Mouse (Mus musculus) frontal cortex, adult 2 months (tissue): ENCODE data around the gene Med13. TPM values are rescaled to one million over a fixed set of nuclear protein-coding genes. Genes with fewer than 3 reads are reported as not detected.
"Not testable (repeated sequence)": the region's sequence is repeated elsewhere in the genome, so short reads cannot be mapped to it uniquely, and the experiment has no call there.

ENCODE experiments used
- DNase-seq, 2 experiments: peaks; one replicate each; pipeline ENCODE4 v3.0.0; 2022; ENCODE audit warnings: low spot score in 1 of 2; ENCODE audit errors: extremely low spot score in 1 of 2
- polyA plus RNA-seq: library from polyadenylated mRNA; depleted of rRNA; stranded (reverse); fragments of >200 nt; gene quantifications from 2 replicates; pipeline ENCODE4 v1.2.3, GENCODE M21; 2012; rRNA removed

Gene Med13
- polyA plus RNA-seq, 1 experiment, result 22.0 TPM

- not testable (repeated sequence) for DNase-seq
Measured at GRCm38 (mm10) chr11:86314992-86315391, 42.4 kb downstream of the Med13 start.

GRCm38 (mm10) chr11:86310280-86310679 is 47.1 kb downstream of the Med13 start:
- no peak for DNase-seq

- DNase-seq, result not testable (repeated sequence)
Measured at GRCm38 (mm10) chr11:86292201-86292600, 65.2 kb downstream of the Med13 start.

DNA sequence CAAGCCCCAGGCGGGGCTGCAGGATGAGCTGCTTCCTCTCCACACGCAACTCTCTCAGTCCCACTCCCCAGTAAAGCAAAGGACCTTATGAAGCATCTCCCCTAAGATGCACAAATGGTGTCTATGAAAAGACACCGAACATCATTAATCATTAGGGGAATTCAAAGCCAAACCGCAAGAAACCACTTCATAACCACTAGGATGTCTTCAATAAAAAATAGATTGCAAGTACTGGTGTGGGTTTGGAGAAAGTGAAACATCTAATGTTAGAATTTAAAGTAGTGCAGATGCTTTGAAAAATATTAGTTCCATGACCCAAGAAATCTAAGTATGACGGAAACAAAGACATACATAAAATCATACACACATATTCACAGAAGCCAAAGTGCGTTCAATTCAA is 65.7 kb downstream of the Med13 start:
- DNase-seq, result no peak

DNA sequence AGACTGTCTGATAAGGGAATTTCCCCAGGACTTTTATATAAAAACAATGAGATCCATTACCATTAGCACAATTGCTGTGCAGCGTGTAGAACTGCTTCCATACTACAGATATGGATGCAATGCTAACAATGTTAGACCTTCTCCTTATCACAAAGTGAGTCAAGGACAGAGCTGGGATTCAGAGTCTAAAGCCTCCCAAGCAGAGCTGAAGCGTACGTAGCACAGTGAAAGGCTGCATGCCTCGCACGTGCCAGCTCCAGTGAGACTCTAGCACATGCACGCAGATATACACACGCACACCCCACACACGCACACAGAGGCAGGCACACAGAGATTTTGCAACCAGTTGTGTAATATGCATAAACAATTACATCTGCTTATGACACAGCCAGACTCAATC is 71.7 kb downstream of the Med13 start:
- DNase-seq, result peak in 1 of 2 experiments; percentile 12

GRCm38 (mm10) chr11:86278442-86279102 is 78.8 kb downstream of the Med13 start:
- DNase-seq, result peak in 1 of 2 experiments; percentile 25

- peak; percentile 86 to 96 for DNase-seq
Measured at GRCm38 (mm10) chr11:86257460-86258076, 99.8 kb downstream of the Med13 start, which contains the start of gene Ints2. Gene Ints2, minus strand, starts transcription at chr11:86257575.

- DNase-seq, result peak in 1 of 2 experiments; percentile 14
Measured at GRCm38 (mm10) chr11:86257054-86257453, 100.3 kb downstream of the Med13 start.

DNA sequence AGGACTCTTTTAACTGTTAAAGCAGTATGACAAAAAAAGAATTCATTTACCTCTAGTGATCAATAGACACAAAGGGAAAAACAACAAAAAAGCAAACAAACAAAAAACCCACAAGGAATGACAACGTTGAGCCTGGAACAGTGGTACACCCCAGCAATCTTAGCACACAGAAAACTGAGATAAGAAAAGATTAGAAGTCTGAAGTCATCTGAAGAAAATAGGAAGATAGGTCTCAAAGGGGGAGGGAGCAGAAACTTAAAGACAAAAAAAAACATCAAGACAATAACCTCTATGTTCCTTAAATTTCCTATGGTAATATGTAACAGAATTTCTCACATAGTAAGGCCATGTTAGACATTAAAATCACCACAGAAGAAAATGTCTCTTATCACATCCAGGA is 104.1 kb downstream of the Med13 start:
- no peak for DNase-seq

DNA sequence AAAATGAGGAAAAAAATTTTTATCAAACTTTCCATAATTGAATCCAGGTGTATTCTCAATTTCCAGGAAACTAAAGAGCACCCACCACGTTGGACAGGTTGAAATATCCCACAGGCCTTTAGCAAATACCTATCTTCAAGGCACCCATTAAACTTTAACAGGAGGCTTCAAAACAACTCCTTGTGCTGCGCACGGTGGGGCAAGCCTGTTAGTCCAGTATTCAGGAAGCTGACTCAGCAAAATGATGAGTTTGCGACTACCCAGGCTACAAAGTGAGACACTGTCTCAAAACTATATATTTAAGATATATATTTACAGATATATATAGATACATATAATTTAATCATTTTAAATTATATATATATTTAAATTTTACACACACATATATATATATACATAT is 125.0 kb downstream of the Med13 start:
- no peak for DNase-seq

GRCm38 (mm10) chr11:86231781-86232350 is 125.5 kb downstream of the Med13 start:
- no peak for DNase-seq

DNA sequence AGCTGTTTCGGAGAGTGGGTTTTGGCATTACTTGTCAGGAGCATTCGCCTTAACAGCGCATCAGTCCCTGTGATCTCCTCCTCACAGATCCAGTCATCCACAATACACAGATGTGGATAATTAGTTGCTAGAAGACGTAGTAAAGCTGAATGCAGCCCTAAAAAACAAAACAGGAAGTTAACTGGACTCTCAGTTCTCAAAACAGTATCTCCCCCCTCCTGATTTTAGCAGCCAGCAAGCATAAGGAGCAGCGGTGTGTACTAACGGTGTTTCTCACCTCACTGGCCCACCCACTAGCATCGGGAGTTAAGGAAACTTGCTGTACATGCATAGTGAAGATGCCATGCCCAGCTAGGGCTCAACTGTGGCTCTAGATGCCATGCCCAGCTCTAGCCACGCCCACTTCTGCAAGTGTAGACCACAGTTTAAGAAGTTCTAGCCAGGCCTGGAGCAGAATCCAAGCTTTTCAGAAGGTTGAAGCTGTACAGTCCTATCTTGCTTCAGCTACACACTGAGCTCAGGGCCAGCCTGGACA is 130.7 kb downstream of the Med13 start:
- no peak for DNase-seq

DNA sequence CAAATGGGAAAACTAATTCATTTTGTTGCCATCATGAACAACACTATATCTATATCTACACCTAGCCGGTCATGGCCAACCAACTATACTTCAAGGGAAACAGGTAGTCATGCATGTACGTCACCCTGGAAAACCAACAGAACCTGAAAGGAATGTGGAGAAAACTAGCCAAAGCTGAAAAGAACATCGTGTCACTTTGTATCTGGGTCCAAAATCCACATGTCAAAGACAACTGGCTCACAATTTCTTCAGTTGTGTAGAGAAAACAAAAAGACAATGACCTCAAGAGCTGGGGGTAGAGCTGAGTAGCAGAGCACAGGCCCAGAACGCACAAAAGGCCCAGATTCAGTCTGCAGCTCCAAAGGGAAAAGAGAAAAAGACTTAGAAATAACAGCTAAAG is 131.6 kb downstream of the Med13 start:
- no peak for DNase-seq

Other genes starting within 250 kb of the Med13 start
- 0.06 and 0.08 TPM in 2 replicates for gene Brip1, start 156.4 kb downstream of the Med13 start, polyA plus RNA-seq
- 17.0 and 21.5 TPM in 2 replicates for gene Ints2, start 100.0 kb downstream of the Med13 start, polyA plus RNA-seq
- gene Rnft1, start 127.1 kb upstream of the Med13 start, polyA plus RNA-seq, result 11.2 and 11.8 TPM in 2 replicates
- gene Rps6kb1, start 187.2 kb upstream of the Med13 start, polyA plus RNA-seq, result 27.7 and 29.3 TPM in 2 replicates
- 5.6 and 6.7 TPM in 2 replicates for gene Tubd1, start 187.4 kb upstream of the Med13 start, polyA plus RNA-seq